Mouse (Mus musculus) ES-CJ7 (cell line): ENCODE measurements around the gene Eef2k.
"Not testable (repeated sequence)": the region's sequence is repeated elsewhere in the genome, so short reads cannot be mapped to it uniquely, and the experiment has no call there.

Source experiments
- DNase-seq: peaks from one replicate; pipeline ENCODE4 v3.0.0; 2011; ENCODE audit warnings: low read depth, low spot score

Gene Eef2k

DNA sequence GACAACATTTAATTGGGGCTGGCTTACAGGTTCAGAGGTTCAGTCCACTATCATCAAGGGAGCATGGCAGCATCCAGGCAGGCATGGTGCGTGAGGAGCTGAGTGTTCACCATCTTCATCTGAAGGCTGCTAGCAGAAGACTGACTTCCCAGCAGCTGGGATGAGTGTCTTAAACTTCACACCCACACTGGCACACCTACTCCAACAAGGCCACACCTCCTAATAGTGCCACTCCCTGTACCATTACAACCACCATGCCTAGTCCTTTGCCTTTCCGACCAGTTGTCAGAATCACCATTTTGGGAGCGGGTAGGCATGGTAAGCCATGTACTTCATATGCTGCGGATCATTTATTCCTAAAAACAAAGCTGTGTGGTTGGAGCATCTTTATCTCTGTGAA is 38.1 kb downstream of the Eef2k start:
- DNase-seq: no peak

DNA sequence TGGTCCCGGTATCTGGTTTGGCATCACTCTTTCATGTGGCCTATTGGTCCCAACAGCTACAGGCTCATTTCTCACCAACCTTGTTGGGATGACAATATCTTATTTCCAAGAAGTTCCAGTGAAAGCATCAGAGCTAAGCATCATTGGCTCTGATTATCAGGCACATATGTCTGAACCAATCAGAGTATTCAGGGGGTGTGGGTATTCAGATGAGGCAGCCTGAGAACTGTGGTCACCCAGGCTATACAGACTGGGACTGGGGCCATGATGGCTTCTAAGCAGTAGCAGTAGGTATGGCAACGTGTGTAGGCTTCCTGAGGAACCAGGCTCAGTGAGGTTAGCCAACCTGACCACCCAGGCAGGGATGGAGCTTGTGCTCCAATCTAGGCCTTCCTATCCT is 38.8 kb downstream of the Eef2k start:
- DNase-seq: no peak

DNA sequence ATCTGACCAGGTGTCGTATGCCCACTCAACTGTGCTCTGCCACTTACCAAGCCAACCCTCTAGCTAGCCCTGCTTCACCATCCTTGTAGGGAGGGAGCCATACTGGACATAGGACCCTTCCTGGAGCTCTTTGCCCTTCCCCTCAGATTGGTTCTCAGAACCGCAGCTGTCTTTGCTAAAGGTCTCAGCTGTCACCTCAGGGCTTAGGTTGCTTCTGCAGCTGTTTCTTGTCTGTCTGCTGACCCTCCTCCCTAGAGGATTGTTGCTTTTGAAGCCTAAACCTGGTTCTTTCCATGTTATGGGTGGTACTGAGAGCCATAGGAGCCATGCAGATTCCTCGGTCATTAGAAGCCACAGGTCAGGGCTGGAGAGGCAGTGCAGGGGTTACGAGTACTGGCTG is 40.0 kb downstream of the Eef2k start:
- DNase-seq: no peak

DNA sequence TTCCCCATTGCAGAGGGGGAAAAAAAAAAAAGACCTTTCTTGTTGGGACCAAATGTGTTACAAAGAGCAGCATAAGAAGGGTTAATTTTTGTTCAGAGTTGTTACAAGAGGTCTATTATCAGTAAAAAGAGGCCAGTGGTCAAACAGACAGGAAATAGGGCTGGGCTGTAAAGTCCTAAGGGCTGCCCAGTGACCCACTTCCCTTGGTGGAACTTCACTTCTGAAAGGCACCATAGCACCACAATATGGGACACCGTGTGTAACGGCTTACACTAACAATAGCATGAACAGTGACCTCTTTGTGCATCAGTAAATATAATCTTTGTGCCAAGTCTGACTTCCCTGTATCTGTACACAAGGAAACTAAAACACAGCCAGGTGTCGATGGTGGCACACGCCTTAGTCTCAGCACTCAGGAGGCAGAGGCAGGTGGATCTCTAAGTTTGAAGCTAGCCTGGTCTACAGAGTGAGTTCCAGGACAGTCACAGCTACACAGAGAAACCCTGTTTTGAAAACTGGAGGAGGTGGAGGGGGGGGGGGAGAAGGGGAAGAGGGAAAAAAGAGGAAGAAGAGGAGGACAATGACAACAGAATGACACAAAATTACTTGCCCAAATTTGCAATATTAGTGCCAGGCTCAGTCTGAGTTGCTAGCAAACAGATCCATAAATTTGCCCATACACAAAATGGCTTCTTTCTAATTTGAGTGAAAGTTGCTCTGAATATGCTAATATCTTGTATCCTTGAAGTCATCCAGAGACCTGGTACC is 41.1 kb downstream of the Eef2k start:
- no peak for DNase-seq

DNA sequence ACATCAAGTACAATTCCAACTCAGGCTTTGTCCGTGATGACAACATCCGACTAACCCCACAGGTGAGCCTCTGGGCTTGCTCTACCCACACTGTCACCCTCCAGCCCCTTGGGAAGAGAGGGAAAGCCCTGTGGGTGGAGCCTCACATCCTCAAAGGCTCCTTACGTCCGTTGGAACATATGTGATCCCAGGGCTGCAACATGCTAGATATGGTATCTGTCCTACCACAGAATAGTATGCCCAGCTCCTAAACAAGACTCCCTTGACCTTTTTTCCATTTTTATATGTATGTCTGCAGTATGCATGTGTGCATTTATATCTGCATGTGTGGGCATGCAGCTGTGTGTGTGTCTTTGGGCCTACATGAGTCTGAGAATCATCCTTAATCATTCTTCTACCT is 42.1 kb downstream of the Eef2k start:
- no peak for DNase-seq

DNA sequence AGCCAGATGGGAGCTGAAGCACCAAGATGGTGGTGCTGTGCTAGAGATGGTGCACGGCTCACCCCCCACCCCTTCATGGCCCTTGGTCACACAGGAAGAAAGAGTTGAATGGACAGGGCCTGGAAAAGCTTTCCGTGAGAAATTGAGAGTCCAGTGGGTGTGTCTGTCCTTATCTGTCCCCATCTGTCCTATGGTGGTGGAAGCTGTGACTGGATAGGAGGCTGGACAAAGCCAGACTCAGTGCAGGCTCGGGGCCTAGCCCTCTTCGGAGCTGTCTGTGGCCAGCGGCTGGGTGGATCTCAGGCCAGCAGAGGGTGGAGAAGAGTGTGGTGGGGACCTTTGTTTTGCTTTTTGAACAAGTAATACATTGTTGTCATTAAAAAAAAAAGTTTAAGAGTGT is 50.5 kb downstream of the Eef2k start:
- no peak for DNase-seq

DNA sequence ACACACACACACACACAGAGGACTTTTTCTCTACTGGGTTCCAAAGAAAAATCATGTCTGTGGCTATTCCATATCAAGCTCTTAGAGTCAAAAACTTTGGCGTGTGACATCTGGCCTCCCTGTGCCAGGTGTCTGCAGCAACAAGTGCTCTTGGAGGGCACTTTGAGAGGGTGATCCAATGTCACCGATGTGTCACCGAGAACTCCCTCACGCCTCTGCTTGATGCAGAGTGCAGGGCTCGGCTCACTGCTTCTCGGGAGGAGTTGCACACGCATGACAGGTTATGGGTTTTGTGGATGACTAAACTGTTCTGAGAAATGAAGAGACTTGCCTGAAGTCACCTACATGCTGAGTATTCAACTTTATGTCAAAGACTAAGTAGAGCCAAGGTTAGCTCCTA is 54.4 kb downstream of the Eef2k start:
- DNase-seq: no peak

DNA sequence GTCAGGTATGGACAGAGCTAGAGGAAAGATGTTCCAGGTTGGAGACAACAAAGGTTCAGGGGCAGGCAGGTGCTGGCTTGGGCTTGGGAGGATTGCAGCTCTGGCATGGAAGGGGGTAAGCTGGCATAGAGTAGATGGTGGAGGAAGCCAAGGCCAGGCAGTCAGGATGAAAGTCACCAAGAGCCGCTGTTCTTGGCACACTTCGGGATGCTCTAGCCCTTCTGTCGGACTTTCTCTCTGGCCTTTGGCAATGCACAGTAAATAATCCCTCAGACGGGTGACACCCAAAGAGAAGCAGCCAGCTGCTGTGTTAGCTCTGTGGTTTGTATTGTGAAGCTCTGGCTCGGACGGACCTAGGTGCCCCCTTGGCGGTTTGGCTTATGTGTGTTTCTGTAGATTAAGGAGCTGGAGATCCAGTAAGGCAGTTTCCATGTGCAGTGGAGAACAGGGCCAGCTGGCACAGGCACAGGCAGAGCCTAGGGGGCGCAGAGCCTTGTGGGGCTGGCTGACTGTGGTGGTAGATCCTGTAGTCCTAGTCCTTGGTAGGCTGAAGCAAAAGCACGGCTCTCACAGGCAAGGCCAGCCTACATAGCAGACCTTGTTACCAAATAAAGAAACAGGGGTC is 55.2 kb downstream of the Eef2k start:
- no peak for DNase-seq

DNA sequence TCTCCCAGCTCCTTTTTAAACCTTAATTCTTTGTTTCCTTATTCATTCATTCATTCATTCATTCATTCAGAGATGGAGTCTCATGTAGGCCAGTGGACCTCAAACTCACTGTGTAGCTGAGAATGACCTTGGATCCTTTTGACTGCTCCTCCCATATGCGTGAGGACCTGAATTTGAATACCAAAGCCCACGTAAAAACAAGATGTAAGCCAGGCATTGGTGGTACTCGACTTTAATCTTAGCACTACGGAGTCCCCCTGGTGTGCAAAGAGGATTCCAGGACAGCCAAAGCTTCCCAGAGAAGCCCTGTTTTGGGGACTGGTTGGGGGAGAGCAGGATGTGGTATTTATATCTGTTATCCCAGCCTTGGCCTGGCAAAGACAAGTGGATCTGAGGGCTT is 57.6 kb downstream of the Eef2k start:
- DNase-seq: peak; percentile 77

DNA sequence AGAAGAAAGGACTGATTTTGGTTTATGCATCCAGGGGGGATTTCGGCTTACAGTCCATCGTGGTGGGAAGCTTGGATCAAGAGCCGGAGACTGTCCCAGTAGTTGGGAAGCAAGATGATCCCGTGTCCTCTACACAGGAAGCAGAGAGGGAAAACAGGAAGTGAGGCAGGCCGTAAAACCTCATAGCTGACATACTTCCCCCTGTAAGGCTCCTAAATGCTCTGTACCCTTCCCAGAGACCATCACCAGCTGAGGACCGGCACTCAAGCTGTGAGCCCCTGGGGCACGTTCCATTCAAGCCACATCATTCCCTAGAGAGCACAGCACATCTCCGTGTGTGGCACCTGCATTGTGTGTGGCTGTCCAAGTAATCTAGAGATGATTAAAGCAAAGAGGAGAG is 59.1 kb downstream of the Eef2k start:
- DNase-seq: no peak

DNA sequence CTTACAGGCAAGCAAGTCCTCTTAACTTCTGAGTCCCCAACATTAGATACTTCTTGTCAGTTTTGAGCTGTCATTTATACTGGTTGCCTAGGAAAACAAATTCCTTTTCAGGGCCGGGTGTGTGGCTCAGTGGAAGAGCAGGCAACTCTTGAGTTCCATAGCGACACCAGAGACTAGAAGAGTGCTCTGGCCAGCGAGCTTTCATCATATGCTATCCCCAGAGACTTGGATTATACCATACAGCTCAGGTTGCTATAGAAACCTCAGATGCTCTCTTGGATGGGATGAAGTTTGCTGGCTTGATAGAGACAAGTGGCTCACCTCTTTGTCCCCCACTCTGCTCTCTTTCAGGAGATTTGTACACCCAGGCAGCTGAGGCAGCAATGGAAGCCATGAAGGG is 60.3 kb downstream of the Eef2k start:
- no peak for DNase-seq

DNA sequence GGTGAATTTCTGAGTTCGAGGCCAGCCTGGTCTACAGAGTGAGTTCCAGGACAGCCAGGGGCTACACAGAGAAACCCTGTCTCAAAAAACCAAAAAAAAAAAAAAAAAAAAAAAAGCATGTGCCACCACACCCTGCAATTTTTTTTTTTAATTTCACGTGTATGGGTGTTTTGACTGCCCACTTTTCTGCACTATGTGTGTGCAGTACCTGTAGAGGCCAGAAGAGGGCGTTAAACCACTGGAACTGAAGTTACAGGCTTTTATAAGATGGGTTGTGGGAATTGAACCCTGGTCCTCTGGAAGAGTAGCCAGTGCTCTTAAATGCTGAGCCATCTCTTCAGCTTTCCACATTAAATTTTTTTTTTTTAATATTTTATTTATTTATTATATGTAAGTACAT is 67.5 kb downstream of the Eef2k start:
- DNase-seq: peak; percentile 38

DNA sequence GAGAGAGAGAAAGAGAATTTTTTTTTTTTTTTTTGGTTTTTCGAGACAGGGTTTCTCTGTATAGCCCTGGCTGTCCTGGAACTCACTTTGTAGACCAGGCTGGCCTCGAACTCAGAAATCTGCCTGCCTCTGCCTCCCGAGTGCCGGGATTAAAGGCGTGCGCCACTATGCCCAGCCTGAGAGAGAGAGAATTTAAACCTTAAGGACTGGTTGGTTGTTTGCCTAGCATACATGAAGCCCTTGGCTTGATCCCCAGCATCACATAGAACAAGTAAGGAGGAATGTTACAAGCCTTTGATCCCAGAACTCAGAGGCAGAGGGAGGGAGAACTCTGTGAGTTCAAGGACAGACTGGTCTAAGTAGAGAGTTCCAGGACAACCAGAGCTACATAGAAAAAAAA is 68.6 kb downstream of the Eef2k start:
- DNase-seq: not testable (repeated sequence)

DNA sequence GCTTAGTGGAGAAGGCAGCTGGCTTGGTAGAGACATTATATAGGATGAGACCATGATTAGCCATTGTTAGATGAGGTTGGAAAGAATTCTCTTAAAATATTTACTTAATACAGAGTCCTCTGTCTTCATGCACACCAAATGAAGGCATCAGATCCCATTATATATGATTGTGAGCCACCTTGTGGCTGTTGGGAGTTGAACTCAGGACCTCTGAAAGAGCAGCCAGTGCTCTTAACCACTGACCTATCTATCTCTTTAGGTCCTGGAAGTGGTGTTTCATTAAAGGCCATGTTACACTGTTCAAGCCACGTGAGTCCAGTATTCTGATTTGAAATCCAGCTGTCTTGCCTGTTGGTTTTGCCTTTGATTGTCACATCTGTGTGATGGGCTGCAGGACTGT is 70.7 kb downstream of the Eef2k start:
- DNase-seq: no peak

DNA sequence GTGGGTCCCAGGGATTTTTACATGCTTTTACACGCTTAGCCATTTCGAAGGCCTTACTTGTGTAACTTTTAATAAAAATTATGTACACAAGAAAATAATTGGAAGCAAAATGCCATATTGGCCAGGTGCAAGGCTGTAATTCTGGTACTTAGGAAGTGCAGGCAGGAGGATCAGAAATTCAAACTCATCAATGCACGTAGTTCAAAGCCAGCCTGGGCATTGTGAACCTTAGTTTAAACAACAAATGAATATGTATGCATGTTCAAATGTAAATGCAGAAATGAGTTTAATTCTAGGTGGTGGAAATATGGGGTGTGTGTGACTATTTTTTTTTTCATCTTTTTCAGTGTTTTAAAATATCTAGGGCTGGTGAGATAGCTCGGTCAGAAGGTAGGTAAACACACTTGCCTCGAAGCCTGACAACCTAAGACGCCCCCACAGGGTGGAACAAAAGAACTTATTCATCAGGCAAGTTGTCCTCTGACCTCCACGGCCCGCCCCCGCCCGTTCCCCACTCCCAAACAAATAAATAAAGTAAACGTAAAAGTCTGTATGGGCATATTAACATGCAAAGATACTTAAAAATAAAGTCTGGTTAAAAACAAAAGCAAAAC is 73.7 kb downstream of the Eef2k start:
- no peak for DNase-seq

DNA sequence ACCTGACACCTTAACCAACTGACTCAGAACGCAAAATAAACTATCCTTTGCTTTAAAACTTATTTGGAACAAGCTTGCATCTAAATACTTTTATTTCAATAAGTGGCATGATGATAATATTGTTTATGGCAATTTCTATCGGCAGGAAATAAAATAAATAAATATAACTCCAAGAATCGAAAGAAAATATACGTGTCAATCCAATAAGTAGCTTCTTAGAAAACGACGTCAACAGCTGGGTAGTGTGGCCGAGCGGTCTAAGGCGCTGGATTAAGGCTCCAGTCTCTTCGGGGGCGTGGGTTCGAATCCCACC is 74.6 kb downstream of the Eef2k start:
- DNase-seq: no peak

DNA sequence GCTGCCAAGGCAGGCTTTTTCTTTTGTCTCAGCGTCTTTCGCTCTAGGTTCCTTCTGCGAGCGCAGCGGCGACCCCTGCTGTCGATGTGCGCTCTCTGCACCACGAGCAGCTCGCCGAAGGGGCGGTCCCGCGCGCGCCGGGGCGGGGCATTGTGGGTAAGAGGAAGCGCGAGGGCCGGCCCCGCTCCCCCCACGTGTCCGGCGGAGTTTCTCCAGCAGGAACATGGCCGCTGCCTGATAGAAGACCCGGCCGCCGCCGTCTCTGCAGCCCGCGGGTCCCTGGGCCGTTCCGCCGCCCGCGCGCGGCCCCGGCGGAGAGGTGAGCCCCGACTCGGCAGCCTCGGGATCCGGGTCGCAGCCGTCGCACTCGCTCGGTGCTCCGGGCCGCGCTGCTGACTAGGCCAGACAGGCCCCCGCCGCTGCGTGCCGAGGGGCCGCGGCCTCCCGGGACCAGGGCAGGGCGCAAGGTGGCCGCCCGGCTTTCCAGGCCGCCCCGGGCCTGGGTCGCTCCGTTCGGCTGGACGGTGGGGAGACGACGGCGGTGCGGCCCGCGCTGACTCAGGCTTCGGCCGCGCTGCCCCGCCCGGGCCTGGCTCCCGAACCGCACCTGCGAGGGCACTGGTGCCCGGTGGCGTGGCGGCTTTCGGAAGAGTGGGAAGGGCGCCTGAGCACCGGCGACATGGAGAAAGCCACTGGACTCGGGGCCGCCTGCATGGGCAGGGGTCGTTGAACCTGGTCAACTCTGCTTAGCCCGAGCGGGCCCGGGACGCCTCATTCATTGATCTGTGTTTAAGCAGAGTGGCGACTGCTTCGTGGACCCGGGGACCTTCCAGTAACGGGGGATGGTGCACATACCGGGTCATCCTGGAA is 75.2 kb downstream of the Eef2k start, which contains the start of gene Polr3e:
Gene Polr3e, plus strand, starts transcription at position 153 of the 870 bp plus-strand sequence.
- peak; percentile 96 for DNase-seq

DNA sequence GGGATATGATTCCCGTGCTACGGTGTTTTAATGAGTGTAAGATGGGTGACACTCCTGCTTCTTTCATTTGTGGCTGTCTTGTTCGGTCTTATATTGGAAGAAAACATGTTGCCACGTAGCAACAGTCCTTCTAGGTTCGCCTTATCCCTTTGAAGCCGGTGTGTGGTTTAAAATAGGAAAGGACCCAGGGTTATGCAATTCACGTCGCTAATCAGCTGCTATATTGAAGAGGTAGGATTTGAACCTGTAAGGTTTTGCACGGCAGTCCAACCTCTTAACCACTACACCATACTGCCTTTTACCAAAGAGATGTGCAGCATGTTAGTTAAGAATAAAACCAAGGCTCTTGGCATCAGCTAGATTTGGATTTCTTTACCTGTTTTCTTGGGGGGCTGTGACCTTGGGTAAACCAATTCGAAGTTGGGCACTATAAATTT is 75.9 kb downstream of the Eef2k start:
- DNase-seq: peak; percentile 81

DNA sequence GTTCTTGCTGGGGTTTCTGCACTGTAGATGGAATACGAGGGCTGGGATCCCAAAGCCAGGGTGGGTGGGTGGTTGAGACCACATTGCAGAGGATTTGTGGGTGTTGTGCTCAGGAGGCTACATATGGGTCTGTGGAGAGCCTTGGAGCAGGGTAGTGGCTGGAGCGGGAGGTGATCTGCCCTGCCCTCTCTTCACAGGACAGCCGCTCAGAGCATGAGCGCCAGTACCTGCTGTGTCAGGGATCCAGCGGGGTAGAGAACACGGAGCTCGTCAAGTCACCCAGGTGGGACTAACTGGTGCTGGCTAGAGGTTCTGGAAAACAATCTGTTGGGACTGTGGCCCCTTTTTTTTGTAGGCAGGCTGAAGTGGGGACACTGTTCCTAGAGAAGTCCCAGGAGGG is 90.5 kb downstream of the Eef2k start:
- no peak for DNase-seq

DNA sequence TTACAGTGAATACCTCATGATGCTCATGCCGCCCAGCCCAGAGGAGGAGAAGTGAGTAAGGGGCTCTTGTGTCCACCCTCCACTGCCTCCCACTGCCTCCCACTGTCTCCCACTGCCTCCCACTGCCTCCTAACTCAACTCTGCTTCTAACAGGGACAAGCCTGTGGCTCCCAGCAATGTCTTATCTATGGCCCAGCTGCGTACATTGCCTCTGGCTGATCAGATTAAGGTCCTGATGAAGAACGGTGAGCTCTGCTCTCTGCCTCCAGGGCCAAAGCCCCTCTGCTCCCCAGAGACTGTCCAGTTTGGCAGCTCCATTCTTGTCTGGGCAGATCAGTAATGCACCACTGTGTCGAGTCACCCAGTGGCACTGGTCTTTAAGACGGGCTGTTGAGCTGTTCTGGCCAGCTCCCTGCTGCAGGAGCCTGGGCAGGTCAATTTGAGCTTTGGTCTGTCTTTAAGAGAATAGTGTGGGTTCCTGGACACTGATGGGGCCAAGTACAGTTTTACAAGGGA is 91.1 kb downstream of the Eef2k start:
- DNase-seq: no peak

DNA sequence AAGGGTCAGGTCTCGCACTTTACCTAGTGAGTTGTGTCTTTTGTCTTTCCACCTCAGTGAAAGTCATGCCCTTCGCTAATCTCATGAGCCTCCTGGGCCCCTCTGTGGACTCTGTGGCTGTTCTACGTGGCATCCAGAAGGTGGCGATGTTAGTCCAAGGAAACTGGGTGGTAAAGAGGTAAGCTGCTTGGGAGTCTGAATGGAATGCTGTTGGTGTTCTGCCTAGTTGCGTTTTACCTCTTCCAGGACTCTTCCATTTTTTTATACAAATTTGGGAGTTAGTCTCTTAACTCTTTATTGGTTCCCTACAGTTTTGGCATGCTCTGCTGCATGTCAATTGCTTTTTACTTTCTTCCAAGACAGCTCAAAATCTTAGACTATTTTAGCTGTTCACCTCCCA is 92.1 kb downstream of the Eef2k start:
- DNase-seq: peak; percentile 75

DNA sequence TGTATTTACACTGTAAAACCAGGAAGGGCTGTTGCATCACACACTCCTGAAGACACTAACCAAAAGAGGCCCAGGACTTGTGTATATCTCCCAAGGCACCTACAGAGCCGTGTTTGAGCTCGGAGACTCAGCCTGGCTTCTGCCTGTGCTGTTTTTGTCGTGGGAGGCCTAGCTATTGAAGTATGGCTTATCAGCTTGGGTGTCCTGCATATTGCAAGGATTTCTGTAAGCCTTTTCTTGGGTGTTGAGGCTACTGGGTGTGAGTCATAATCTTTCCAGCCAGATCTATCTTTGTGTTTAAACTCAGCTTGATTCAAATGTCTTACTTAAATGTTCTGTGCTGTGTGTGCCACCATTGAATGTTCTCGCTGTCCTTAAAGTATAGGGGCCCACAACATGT is 93.9 kb downstream of the Eef2k start:
- no peak for DNase-seq
